Mouse (Mus musculus) forebrain, embryonic 11.5 days (tissue): Measurements from ENCODE around the gene Ireb2. TPM values are rescaled to one million over a fixed set of nuclear protein-coding genes. Genes with fewer than 3 reads are reported as not detected.

Experiments
- ATAC-seq: fragments of 200-750 bp; cut with Nextera tagmentation; replicated peaks from 2 replicates; pipeline ENCODE4 v1.8.0; 2017; ENCODE audit warnings: moderate TSS enrichment; ENCODE audit not compliant: low FRiP score
- DNase-seq: peaks from one replicate; pipeline ENCODE4 v3.0.0-alpha.2; 2017; ENCODE audit warnings: low spot score
- H3K27ac ChIP-seq: fragments of 300-500 bp; sonication (generic); 2 replicates; pipeline ENCODE4 v1.5.1; 2014; ENCODE audit warnings: low read depth, low read length
- H3K27me3 ChIP-seq: fragments of 300-500 bp; sonication (generic); 2 replicates; pipeline ENCODE4 v1.6.1; 2014; ENCODE audit warnings: mild to moderate bottlenecking, low read length, mixed read lengths; ENCODE audit not compliant: control insufficient read depth, insufficient read depth
- H3K36me3 ChIP-seq: fragments of 300-500 bp; sonication (generic); 2 replicates; pipeline ENCODE4 v1.6.1; 2014; ENCODE audit warnings: mild to moderate bottlenecking, low read length, moderate library complexity, mixed read lengths; ENCODE audit not compliant: control insufficient read depth, insufficient read depth
- H3K4me1 ChIP-seq: fragments of 300-500 bp; sonication (generic); replicated peaks from 2 replicates; pipeline ENCODE4 v1.6.1; 2014; ENCODE audit warnings: low read length, mixed read lengths; ENCODE audit not compliant: control insufficient read depth, insufficient read depth
- H3K4me2 ChIP-seq: fragments of 300-500 bp; sonication (generic); 2 replicates; pipeline ENCODE4 v1.6.1; 2014; ENCODE audit warnings: low read depth, mild to moderate bottlenecking, low read length, moderate library complexity, mixed read lengths; ENCODE audit not compliant: severe bottlenecking
- H3K4me3 ChIP-seq: fragments of 300-500 bp; sonication (generic); 2 replicates; pipeline ENCODE4 v1.5.1; 2014; ENCODE audit warnings: low read depth, low read length
- H3K9ac ChIP-seq: fragments of 300-500 bp; sonication (generic); 2 replicates; pipeline ENCODE4 v1.6.1; 2014; ENCODE audit warnings: low read length
- H3K9me3 ChIP-seq: fragments of 300-500 bp; sonication (generic); 2 replicates; pipeline ENCODE4 v1.6.1; 2016; ENCODE audit warnings: low read length, mixed read lengths; ENCODE audit not compliant: control insufficient read depth
- WGBS: fragments of 180-500 bp; shearing (Covaris S2); extraction: QIAGEN DNeasy Blood & Tissue Kit; methylation state at CpG from one replicate; pipeline ENCODE4 v1.1.7; 2014; 5-methylcytosine and 5-hydroxymethylcytosine counted together
- polyA plus RNA-seq: library from polyadenylated mRNA; unstranded; fragments of >200 nt; fragmentation: Nextera tagmentation; extraction: Ambion mirVana; gene quantifications from 2 replicates; pipeline ENCODE4 v1.2.1, GENCODE M21; 2014

Gene Ireb2
- polyA plus RNA-seq, 1 experiment from 2014 or later = 72.5 TPM

GRCm38 (mm10) chr9:54918191-54918590, 54.6 kb downstream of the Ireb2 start:
- Histone ChIP-seq H3K4me3 (no peak overlapping the region), H3K4me2 (no peak overlapping the region)
- no peak for ATAC-seq

GRCm38 (mm10) chr9:54918781-54919180, 55.2 kb downstream of the Ireb2 start:
- H3K4me1 ChIP-seq = no peaks in the 10 kb centered on the region; the same call in 1 of the 2 replicates
- H3K27ac ChIP-seq = no peak overlapping the region
- ATAC-seq = no peak
- H3K9ac ChIP-seq = no peak overlapping the region
- no peak overlapping the region for H3K4me2 ChIP-seq
- H3K36me3 ChIP-seq = no peaks in the 10 kb centered on the region
- H3K9me3 ChIP-seq = no peaks in the 10 kb centered on the region
- no peak overlapping the region for H3K4me3 ChIP-seq
- WGBS = 94% methylated on average over 5 of the region's 5 CpGs
- no peak for DNase-seq
- no peaks in the 10 kb centered on the region for H3K27me3 ChIP-seq

More at GRCm38 (mm10) chr9:54918191-54918590, 54.6 kb downstream of the Ireb2 start:
- H3K27ac ChIP-seq = no peak overlapping the region
- no peak for DNase-seq
- no peaks in the 10 kb centered on the region for H3K27me3 ChIP-seq
- H3K36me3 ChIP-seq = no peaks in the 10 kb centered on the region
- no peaks in the 10 kb centered on the region; the same call in 1 of the 2 replicates for H3K4me1 ChIP-seq
- no peak overlapping the region for H3K9ac ChIP-seq
- WGBS = 79% methylated on average over 2 of the region's 2 CpGs
- no peaks in the 10 kb centered on the region for H3K9me3 ChIP-seq

- no peaks in the 10 kb centered on the region for H3K36me3 ChIP-seq
- H3K4me3 ChIP-seq = no peak overlapping the region
- H3K4me1 ChIP-seq = no peaks in the 10 kb centered on the region; the same call in 1 of the 2 replicates
- H3K9ac ChIP-seq = no peak overlapping the region
- 59% methylated on average over 4 of the region's 4 CpGs for WGBS
- ATAC-seq (no peak), DNase-seq (no peak)
- H3K9me3 ChIP-seq = no peaks in the 10 kb centered on the region
- H3K27me3 ChIP-seq = no peaks in the 10 kb centered on the region
- H3K4me2 ChIP-seq = no peak overlapping the region
- no peak overlapping the region for H3K27ac ChIP-seq
Measured at GRCm38 (mm10) chr9:54919946-54920345, 56.4 kb downstream of the Ireb2 start.

- WGBS = 91% methylated on average over 1 of the region's 1 CpGs
Measured at GRCm38 (mm10) chr9:54930741-54931140, 67.2 kb downstream of the Ireb2 start.

GRCm38 (mm10) chr9:54931765-54932164, 68.2 kb downstream of the Ireb2 start:
- Histone ChIP-seq H3K4me3 (no peak overlapping the region), H3K4me2 (no peak overlapping the region), H3K4me1 (no peaks in the 10 kb centered on the region), H3K27ac (no peak overlapping the region), H3K9ac (no peak overlapping the region), H3K36me3 (no peaks in the 10 kb centered on the region), H3K27me3 (no peaks in the 10 kb centered on the region), H3K9me3 (no peaks in the 10 kb centered on the region)
- 0% methylated on average over 1 of the region's 1 CpGs for WGBS
- ATAC-seq = no peak
- no peak for DNase-seq

More at GRCm38 (mm10) chr9:54930741-54931140, 67.2 kb downstream of the Ireb2 start:
- H3K27me3 ChIP-seq = no peaks in the 10 kb centered on the region
- no peak overlapping the region for H3K27ac ChIP-seq
- H3K4me2 ChIP-seq = no peak overlapping the region
- ATAC-seq (no peak), DNase-seq (no peak)
- no peaks in the 10 kb centered on the region for H3K4me1 ChIP-seq
- H3K4me3 ChIP-seq = no peak overlapping the region
- H3K36me3 ChIP-seq = no peaks in the 10 kb centered on the region
- no peak overlapping the region for H3K9ac ChIP-seq
- no peaks in the 10 kb centered on the region for H3K9me3 ChIP-seq

GRCm38 (mm10) chr9:54932379-54932778, 68.8 kb downstream of the Ireb2 start:
- no peaks in the 10 kb centered on the region for H3K36me3 ChIP-seq
- no peak overlapping the region for H3K4me3 ChIP-seq
- H3K9ac ChIP-seq = no peak overlapping the region
- no peaks in the 10 kb centered on the region for H3K27me3 ChIP-seq
- 74% methylated on average over 2 of the region's 2 CpGs for WGBS
- H3K9me3 ChIP-seq = no peaks in the 10 kb centered on the region
- no peak for ATAC-seq
- H3K4me2 ChIP-seq = no peak overlapping the region
- no peaks in the 10 kb centered on the region for H3K4me1 ChIP-seq
- DNase-seq = no peak
- no peak overlapping the region for H3K27ac ChIP-seq

GRCm38 (mm10) chr9:54942071-54942470, 78.5 kb downstream of the Ireb2 start:
- no peak overlapping the region for H3K4me3 ChIP-seq
- no peak overlapping the region for H3K9ac ChIP-seq
- no peaks in the 10 kb centered on the region for H3K36me3 ChIP-seq
- H3K9me3 ChIP-seq = no peaks in the 10 kb centered on the region
- H3K27me3 ChIP-seq = no peaks in the 10 kb centered on the region
- no peak for ATAC-seq
- H3K4me2 ChIP-seq = no peak overlapping the region
- WGBS = 93% methylated on average over 4 of the region's 4 CpGs
- DNase-seq = no peak
- H3K27ac ChIP-seq = no peak overlapping the region
- no peaks in the 10 kb centered on the region for H3K4me1 ChIP-seq

- ATAC-seq (no peak), DNase-seq (no peak)
- Histone ChIP-seq H3K9me3 (no peaks in the 10 kb centered on the region), H3K27me3 (no peaks in the 10 kb centered on the region), H3K4me3 (no peak overlapping the region), H3K27ac (no peak overlapping the region), H3K9ac (no peak overlapping the region), H3K36me3 (no peaks in the 10 kb centered on the region), H3K4me2 (no peak overlapping the region), H3K4me1 (no peaks in the 10 kb centered on the region)
- 78% methylated on average over 2 of the region's 2 CpGs for WGBS
Measured at GRCm38 (mm10) chr9:54944467-54944866, 80.9 kb downstream of the Ireb2 start.

GRCm38 (mm10) chr9:54946256-54946655, 82.7 kb downstream of the Ireb2 start:
- no peak overlapping the region for H3K4me2 ChIP-seq
- 79% methylated on average over 16 of the region's 16 CpGs for WGBS
- no peak overlapping the region for H3K4me3 ChIP-seq
- DNase-seq = no peak
- no peaks in the 10 kb centered on the region for H3K36me3 ChIP-seq
- ATAC-seq = no peak
- no peak overlapping the region for H3K9ac ChIP-seq
- H3K27ac ChIP-seq = no peak overlapping the region
- no peaks in the 10 kb centered on the region for H3K9me3 ChIP-seq
- no peaks in the 10 kb centered on the region for H3K4me1 ChIP-seq
- H3K27me3 ChIP-seq = no peaks in the 10 kb centered on the region
